ENCODE assay signal across 31 mouse cellular contexts in the genomic region with DNA sequence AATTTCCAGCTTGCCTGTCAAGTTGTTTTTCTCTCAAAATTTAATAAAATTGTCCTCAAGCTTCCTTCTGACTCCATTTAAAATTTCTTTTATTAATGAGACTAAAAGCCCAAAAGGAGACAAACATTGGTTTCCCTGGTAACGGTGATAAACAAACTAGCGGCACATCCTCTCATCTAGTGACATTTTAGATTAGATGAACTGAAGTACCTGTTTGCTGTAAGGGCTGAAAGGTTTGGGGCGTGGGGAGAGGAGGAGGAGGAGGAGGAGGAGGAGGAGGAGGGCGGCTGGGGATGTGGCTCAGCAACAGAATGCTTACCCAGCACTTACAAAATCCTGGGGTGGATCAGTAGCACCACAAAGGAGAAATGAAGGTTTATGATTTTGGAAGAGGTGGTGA. TPM values are rescaled to one million over a fixed set of nuclear protein-coding genes. Genes with fewer than 3 reads are reported as not detected.
DNase-seq lines count a peak whose midpoint lies in the region; ATAC-seq and TF ChIP-seq lines count a peak whose summit lies in the region.
"Had no signal": no experiment of that assay in that cellular context is flagged by ENCODE, and none has a peak within 500 bp of the region (broad histone marks: within the 10 kb centered on the region; RNA-seq: fewer than 3 reads in every experiment).

No protein-coding gene starts in this region.

- no peak overlapping the region for H3K4me3 ChIP-seq in hindbrain, postnatal 0 days (ENCODE audit: low read length)
- no peak overlapping the region for H3K4me3 ChIP-seq in hindbrain, embryonic 11.5 days (ENCODE audit: low read depth, low read length)
- H3K4me3 ChIP-seq in midbrain, embryonic 15.5 days = no peak overlapping the region
- H3K4me3 ChIP-seq: embryonic facial prominence, embryonic 13.5 days; forebrain, embryonic 10.5 days; hindbrain, embryonic 13.5 days; neural tube, embryonic 15.5 days had no signal

- ATAC-seq in hindbrain, postnatal 0 days = no peak
- no peak for ATAC-seq in hindbrain, embryonic 11.5 days (ENCODE audit: low FRiP score)
- ATAC-seq in activated CD4-positive, CD25-positive, alpha-beta regulatory T cell, adult 4 months = peak; percentile 49
- 0 out of 2 replicates have a peak, but pooled peaks have one; percentile 42 for ATAC-seq in midbrain, embryonic 15.5 days (replicated peaks)
- ATAC-seq: forebrain, embryonic 16.5 days; Patski had no signal

- no peaks in the 10 kb centered on the region for H3K9me3 ChIP-seq in hindbrain, postnatal 0 days (ENCODE audit: low read length)
- no peaks in the 10 kb centered on the region for H3K9me3 ChIP-seq in hindbrain, embryonic 11.5 days (ENCODE audit: control insufficient read depth, low read length)
- H3K9me3 ChIP-seq in midbrain, embryonic 15.5 days = no peaks in the 10 kb centered on the region
- H3K9me3 ChIP-seq: embryonic facial prominence, embryonic 13.5 days; G1E; hindbrain, embryonic 13.5 days; neural tube, embryonic 15.5 days had no signal

- H3K4me2 ChIP-seq in hindbrain, postnatal 0 days (ENCODE audit: low read depth, low read length) = no peak overlapping the region
- no peak overlapping the region for H3K4me2 ChIP-seq in hindbrain, embryonic 11.5 days (replicated peaks; ENCODE audit: low read depth, low read length)
- H3K4me2 ChIP-seq in midbrain, embryonic 15.5 days = no peak overlapping the region
- H3K4me2 ChIP-seq: embryonic facial prominence, embryonic 13.5 days; hindbrain, embryonic 13.5 days; neural tube, embryonic 15.5 days had no signal

- H3K4me1 ChIP-seq in hindbrain, postnatal 0 days (ENCODE audit: insufficient read depth, low read length) = no peaks in the 10 kb centered on the region
- H3K4me1 ChIP-seq in hindbrain, embryonic 11.5 days (replicated peaks; ENCODE audit: control insufficient read depth, insufficient read depth, low read length) = no peaks in the 10 kb centered on the region
- H3K4me1 ChIP-seq in midbrain, embryonic 15.5 days = no peaks in the 10 kb centered on the region
- H3K4me1 ChIP-seq: embryonic facial prominence, embryonic 13.5 days; forebrain, embryonic 10.5 days; hindbrain, embryonic 13.5 days; neural tube, embryonic 15.5 days had no signal

- peak; percentile 6 for DNase-seq in hindbrain, postnatal 0 days (ENCODE audit: low spot score)
- no peak for DNase-seq in hindbrain, embryonic 11.5 days (ENCODE audit: low spot score)
- DNase-seq in CD4-positive, CD25-positive, alpha-beta regulatory T cell, adult 2 months (ENCODE audit: low read depth, low spot score) = peak; percentile 72
- DNase-seq in adrenal gland, postnatal 25 days = no peak
- no peak for DNase-seq in layer of hippocampus, adult 9-11 months
- no peak for DNase-seq in layer of hippocampus, postnatal 36 days
- DNase-seq: adrenal gland, postnatal 36 days; cerebellum, adult 9-10 months; gastrocnemius, postnatal 10 days; heart, postnatal 36 days; kidney, adult 18-20 months; kidney, postnatal 4 days; liver; lung, adult 2 months; lung, postnatal 10 days; right cerebral cortex, postnatal 25 days; spleen, adult 18-20 months; thymus, adult 2 months; thymus, postnatal 36 days had no signal

- H3K9ac ChIP-seq in hindbrain, postnatal 0 days (replicated peaks; ENCODE audit: low read length) = no peak overlapping the region
- H3K9ac ChIP-seq in hindbrain, embryonic 11.5 days (ENCODE audit: low read depth, low read length) = no peak overlapping the region
- H3K9ac ChIP-seq in midbrain, embryonic 15.5 days = no peak overlapping the region
- H3K9ac ChIP-seq: embryonic facial prominence, embryonic 13.5 days; hindbrain, embryonic 13.5 days; liver, embryonic 14.5 days; neural tube, embryonic 15.5 days had no signal

- no peaks in the 10 kb centered on the region for H3K27me3 ChIP-seq in hindbrain, postnatal 0 days (ENCODE audit: insufficient read depth, low read length)
- no peaks in the 10 kb centered on the region for H3K27me3 ChIP-seq in hindbrain, embryonic 11.5 days (ENCODE audit: control insufficient read depth, insufficient read depth, low read length)
- H3K27me3 ChIP-seq in midbrain, embryonic 15.5 days (replicated peaks) = no peaks in the 10 kb centered on the region
- H3K27me3 ChIP-seq: embryonic facial prominence, embryonic 13.5 days; hindbrain, embryonic 13.5 days; neural tube, embryonic 15.5 days had no signal

- TF ChIP-seq CTCF in hindbrain, postnatal 0 days (IDR thresholded peaks at IDR 0.05; ENCODE audit: low read depth) = no peak

- WGBS in hindbrain, postnatal 0 days = 52% methylated on average over 4 of the region's 4 CpGs
- 55% methylated on average over 4 of the region's 4 CpGs for WGBS in hindbrain, embryonic 11.5 days
- WGBS in midbrain, embryonic 15.5 days = 43% methylated on average over 4 of the region's 4 CpGs

- no peak overlapping the region for H3K27ac ChIP-seq in hindbrain, postnatal 0 days
- no peak overlapping the region for H3K27ac ChIP-seq in hindbrain, embryonic 11.5 days (ENCODE audit: low read depth, low read length)
- H3K27ac ChIP-seq in midbrain, embryonic 15.5 days = no peak overlapping the region
- H3K27ac ChIP-seq: embryonic facial prominence, embryonic 13.5 days; forebrain, embryonic 10.5 days; hindbrain, embryonic 13.5 days; liver, embryonic 14.5 days; macrophage; neural tube, embryonic 15.5 days had no signal

- no peaks in the 10 kb centered on the region for H3K36me3 ChIP-seq in hindbrain, postnatal 0 days (ENCODE audit: insufficient read depth, low read length)
- no peaks in the 10 kb centered on the region for H3K36me3 ChIP-seq in hindbrain, embryonic 11.5 days (ENCODE audit: control insufficient read depth, insufficient read depth, low read length)
- no peaks in the 10 kb centered on the region for H3K36me3 ChIP-seq in midbrain, embryonic 15.5 days (replicated peaks)
- H3K36me3 ChIP-seq: embryonic facial prominence, embryonic 13.5 days; forebrain, embryonic 10.5 days; G1E; hindbrain, embryonic 13.5 days; neural tube, embryonic 15.5 days had no signal

RNA-seq across cellular contexts. Expression of a gene that starts 12.5 kb away (rescaled TPM):
- 88.2 and 112 TPM in 2 replicates for total RNA-seq in hindbrain, postnatal 0 days (2014; rRNA removed)
- polyA plus RNA-seq in hindbrain, postnatal 0 days (2015; fragmentation: Nextera tagmentation; extraction: Ambion mirVana) = 16.6 and 19.8 TPM in 2 replicates
- 94.8 and 98.9 TPM in 2 replicates for polyA plus RNA-seq in hindbrain, embryonic 11.5 days (2014; fragmentation: Nextera tagmentation; extraction: Ambion mirVana)
- polyA plus RNA-seq in activated CD4-positive, CD25-positive, alpha-beta regulatory T cell, adult 4 months (2017; shearing (Covaris generic)) = 1 to 10 TPM; 1.8 to 2.2 TPM
- polyA plus RNA-seq in midbrain, embryonic 15.5 days (2015; fragmentation: Nextera tagmentation; extraction: Ambion mirVana) = 34.7 and 36.2 TPM in 2 replicates
- 6.1 and 7.5 TPM in 2 replicates for total RNA-seq in adrenal gland, postnatal 25 days (2021)
- total RNA-seq in layer of hippocampus, postnatal 36 days (2021) = 10 to 100 TPM; 23.7 to 26.6 TPM
- total RNA-seq: megakaryocyte-erythroid progenitor cell, adult 5-6 weeks had no signal

RNA-seq across cellular contexts. Expression of a gene that starts 42.7 kb away (rescaled TPM):
- 18.8 and 27.7 TPM in 2 replicates for total RNA-seq in hindbrain, postnatal 0 days (2014; rRNA removed)
- 27.6 and 28.0 TPM in 2 replicates for polyA plus RNA-seq in hindbrain, postnatal 0 days (2015; fragmentation: Nextera tagmentation; extraction: Ambion mirVana)
- polyA plus RNA-seq in hindbrain, embryonic 11.5 days (2014; fragmentation: Nextera tagmentation; extraction: Ambion mirVana) = 38.3 and 40.7 TPM in 2 replicates
- 10 to 100 TPM; 33.3 to 37.8 TPM for polyA plus RNA-seq in activated CD4-positive, CD25-positive, alpha-beta regulatory T cell, adult 4 months (2017; shearing (Covaris generic))
- 21.6 and 21.9 TPM in 2 replicates for polyA plus RNA-seq in midbrain, embryonic 15.5 days (2015; fragmentation: Nextera tagmentation; extraction: Ambion mirVana)
- total RNA-seq in adrenal gland, postnatal 25 days (2021) = 13.1 and 14.2 TPM in 2 replicates
- total RNA-seq in layer of hippocampus, postnatal 36 days (2021) = 1 to 10 TPM; 7.3 to 10.0 TPM

Comparison
In these comparisons a context has a peak if more than half of its experiments do, and no peak if none do; other contexts are left out.
1. DNase-seq: peak in hindbrain, postnatal 0 days (single experiment) and CD4-positive, CD25-positive, alpha-beta regulatory T cell, adult 2 months (single experiment); none in hindbrain, embryonic 11.5 days (single experiment), adrenal gland, postnatal 25 days (single experiment), layer of hippocampus, adult 9-11 months (single experiment) and layer of hippocampus, postnatal 36 days (0 of 2).
2. ATAC-seq: peak in activated CD4-positive, CD25-positive, alpha-beta regulatory T cell, adult 4 months (single experiment) and midbrain, embryonic 15.5 days (single experiment); none in hindbrain, postnatal 0 days (single experiment) and hindbrain, embryonic 11.5 days (single experiment).